Mouse (Mus musculus) frontal cortex, postnatal 14 days (tissue): ENCODE measurements around the gene Gm49396.
A peak's percentile ranks its signal among the peaks of the same experiment; 100 is the strongest.

Source experiments
- DNase-seq, 2 experiments: peaks; one replicate each; pipeline ENCODE4 v3.0.0; 2022; ENCODE audit warnings: low spot score in 2 of 2

Gene Gm49396

DNA sequence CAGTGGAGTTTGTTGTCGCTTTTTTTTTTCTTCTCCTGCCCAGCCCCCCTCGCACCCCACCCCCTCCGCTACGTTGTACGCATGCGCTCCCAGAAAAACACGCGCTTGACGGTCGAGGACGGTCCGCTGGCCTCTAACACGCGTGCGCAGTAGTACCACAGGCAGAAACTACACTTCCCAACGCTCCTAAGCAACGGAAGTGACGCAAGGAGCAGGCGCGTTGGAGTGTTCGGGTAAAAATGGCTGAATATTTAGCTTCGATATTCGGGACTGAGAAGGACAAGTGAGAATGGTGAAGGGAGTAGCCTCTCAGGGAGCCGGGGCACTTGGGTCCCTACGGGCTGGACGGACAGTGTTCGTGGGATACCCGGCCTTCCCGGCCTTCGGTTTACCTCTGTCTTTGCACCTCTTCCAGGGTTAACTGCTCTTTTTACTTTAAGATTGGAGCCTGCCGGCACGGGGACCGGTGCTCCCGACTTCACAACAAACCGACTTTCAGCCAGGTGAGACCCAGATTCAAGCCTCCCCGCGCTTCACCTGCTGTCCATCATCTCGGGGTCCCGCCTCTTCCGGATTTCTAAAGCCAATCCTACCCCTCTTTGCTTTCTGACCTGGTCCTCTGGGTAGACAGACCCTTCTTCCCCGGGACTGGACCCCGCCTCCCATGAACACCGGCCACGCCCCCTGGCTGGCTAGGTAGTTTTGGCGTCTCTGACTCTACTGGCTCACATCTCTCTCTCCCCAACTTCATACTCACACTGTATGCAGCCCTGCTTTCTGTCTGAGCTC, at the start of gene Gm49396, which contains the start of the genes U2af1l4 and Psenen:
TSS of gene Gm49396 (plus strand) at position 228 of the 789 bp plus-strand sequence.
TSS of gene U2af1l4 (plus strand) at position 185 of the 789 bp plus-strand sequence.
TSS of gene Psenen (minus strand) at position 511 of the 789 bp plus-strand sequence.
- DNase-seq: peak; percentile 89 to 92

DNA sequence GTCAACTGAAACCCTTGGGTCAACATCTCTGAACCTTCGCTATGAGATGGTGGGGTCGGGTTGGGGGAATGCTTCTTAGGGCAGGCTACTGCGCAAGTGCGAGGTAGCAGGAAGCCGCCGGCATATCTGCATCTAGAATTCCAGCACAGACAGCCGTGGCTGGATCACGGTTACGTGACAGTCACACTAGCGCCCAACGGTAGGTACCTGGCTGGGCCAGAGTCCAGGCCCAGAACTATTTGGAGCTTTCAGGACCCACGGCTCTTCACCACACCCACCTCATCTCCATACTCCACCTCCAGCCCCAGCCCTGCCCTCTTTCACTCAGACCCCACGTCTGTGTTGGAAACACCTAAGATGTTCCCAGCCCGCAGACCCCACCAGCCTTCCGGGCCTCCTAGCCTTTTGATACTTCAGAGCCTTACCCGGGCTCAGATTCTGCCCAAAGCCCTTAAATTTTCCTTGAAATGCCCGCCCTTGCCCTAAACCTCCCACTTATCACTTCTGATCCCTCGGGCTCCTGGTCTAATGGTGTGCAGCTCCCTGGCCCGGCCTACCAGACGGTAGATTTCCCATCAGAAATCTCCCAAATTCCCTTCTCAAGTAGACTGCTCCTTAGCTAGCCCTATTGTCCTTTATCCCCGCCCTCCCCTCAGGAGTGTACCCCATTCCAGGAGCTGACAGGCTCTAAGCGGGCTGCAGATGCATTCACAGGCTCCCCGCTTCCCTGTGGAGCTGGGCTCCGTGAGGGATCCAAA, 48.0 kb upstream of the Gm49396 start:
- no peak for DNase-seq

DNA sequence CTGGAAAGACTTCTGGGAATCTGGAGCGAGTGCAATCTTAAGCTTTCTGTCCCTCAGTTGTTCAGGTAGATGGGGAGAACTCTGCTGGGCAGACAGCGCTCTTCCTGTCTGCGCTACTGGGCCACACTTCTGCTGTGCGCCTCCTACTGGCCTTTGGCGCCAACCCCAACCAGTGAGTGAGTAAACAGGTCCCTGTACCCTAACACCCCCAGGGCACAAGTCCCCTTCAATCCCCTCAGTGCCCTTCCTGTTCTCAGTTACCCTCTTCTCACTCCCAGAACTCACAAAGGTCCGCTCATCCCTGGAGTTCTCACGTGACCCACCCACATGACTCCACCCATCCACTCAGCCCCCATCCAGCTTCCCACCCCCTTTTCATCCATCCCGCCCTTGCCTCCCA, 44.8 kb upstream of the Gm49396 start:
- no peak for DNase-seq

DNA sequence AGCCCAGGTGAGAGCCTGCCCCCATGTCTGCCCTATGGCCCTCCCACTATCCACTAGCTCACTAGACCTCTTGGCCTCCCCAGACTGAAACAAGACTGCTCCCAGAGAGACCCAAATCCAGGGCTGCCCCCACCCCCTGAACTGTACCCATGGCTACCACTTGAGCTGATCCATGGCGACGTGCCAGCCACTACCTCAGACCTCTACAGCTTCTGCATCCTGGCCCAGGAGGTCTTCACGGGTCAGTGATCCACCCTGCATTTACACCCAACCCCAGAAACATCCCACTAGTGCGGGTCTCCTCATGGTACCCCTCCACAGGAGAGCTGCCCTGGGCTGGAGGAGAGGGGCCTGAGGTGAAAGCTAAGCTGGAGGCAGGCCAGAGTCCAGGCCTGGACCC, 42.7 kb upstream of the Gm49396 start:
- DNase-seq: no peak

DNA sequence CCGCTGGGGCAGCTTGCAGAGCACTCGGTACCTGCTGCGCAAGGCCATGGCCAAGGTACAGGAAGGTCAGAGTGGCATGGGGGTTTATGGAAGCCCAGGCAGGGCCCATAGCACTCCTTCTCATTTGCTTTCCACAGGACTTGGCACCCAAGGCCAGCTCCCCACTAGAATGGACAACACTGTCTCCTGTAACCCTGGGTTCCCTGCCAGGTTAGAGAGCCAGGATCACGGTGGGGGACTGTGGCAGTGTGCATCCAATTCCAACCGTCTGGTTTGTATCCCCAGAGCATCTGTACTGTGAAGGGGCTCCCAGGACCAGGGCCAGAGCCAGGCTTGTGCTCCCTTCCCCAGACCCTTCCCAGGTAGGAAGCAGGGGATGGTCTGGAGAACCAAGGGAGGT, 42.3 kb upstream of the Gm49396 start:
- no peak for DNase-seq

DNA sequence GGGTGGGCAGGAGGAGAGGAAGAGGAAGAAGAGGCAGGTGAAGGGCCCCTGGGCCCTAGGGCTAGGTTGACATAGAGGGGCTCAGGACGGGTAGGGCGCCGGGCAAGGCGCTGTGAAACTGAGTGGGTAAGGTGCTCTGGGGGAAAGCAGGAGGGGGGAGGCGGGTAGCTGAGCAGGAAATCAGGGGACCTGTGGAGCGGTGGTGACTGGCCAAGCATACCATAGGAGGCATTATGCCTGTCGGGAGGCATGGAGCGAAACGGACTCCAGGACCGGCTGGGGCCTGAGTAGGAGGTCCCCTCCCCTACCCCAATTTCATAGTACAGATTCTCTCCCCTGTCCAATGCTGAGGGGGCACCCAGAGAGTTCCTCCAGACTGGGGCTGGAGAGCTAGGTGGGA, 40.3 kb upstream of the Gm49396 start:
- DNase-seq: no peak

DNA sequence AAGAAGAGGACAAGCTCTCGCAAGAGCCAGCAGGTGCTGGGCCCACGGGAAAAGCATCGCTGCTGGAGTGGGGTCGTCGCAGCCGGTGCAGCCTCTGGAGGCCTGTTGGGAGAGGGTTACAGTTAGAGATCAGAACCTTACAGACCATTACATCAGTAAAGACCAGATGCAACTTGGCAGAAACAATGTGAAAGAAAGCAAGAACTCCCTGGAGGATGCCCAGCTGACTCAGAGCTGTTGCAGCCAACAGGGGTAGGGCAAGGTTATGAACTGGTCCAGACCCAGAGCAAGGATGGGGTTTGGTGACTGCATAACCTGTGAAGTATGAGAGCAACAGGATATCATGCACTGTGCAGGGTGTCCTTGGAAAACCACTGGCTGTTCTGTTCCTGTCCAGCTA, 38.7 kb upstream of the Gm49396 start:
- no peak for DNase-seq

DNA sequence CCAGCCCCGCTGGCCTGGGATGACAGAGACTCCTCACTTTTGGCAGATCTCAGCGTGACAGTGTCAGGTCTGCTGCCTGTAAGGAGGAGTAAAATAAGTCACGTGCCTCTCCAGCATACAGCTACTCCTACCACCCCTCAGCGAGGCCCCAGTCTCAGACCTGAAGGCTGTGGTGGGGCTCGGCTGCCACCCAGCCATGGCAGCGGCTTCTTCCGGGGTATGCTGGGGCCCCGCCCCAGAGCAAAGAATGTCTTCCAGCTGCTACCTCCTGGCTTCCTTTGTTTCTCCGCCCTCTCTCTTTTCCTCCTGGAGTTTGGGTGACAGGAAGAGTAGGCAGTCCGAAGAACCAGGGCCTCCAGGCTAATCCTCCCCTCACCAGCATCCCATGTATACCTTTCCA, 37.2 kb upstream of the Gm49396 start:
- DNase-seq: no peak

DNA sequence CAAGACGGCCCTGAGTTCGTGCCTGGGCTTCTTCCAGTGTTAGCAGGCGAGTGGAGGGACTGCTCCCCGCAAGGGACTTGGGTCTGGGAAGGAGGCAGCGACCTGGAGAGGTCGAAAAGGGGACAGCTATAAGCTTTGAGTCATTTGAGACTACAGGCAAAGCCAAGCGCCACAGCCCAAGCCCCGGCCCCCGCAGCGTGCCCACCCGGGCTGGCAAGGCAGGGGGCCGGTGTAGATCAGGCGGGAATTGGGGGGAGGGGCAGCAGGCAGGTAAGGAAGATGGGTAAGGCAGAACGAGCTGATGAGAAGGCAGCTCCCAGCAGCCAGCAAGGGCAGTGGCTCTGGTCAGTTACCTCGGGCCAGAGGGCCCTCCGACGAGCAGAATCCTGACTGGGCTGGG, 36.7 kb upstream of the Gm49396 start:
- no peak for DNase-seq

DNA sequence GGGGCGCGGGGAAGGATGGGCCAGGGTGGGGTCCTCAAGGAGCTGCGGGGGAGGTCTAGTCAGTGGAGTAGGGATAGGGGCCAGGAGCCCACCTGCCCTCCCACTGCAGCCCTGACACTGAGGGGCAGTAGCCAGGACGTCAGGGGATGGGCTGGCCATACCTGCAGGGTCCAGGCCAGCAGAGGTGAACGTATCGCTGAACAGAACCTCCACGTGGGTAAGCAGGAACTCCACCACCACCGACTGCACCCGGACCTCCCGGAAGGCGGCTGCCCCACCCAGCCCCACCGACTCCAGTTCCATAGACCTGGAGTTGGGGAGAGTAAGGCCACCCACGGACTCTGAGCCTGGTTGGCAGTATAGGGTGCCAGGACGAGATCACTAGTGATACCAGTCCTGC, 36.2 kb upstream of the Gm49396 start:
- DNase-seq: no peak

DNA sequence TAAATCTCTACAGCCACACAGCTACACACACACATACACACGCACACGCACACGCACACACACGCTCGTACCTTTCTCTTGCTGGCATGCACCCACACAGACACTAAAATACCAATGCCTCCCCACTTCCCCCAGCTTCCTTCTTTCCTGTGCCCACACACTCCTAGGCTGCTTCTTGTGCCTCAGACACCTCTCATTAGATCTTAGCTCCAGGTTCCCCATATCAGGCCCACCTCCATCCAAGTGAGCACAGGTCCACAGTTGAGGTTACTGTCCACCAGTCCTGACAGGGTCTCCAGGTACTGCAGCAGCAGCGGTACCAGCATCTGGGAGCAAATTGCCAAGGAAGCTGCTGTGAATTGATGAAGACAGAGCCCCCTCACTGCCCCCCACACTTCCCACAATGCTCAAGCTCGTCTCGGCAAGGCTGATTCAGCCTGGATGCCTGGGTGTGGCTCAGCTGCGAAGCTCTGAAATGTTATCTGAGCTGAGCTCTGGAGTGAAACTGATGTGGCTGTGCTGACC, 31.8 kb upstream of the Gm49396 start:
- peak; percentile 50 to 64 for DNase-seq

DNA sequence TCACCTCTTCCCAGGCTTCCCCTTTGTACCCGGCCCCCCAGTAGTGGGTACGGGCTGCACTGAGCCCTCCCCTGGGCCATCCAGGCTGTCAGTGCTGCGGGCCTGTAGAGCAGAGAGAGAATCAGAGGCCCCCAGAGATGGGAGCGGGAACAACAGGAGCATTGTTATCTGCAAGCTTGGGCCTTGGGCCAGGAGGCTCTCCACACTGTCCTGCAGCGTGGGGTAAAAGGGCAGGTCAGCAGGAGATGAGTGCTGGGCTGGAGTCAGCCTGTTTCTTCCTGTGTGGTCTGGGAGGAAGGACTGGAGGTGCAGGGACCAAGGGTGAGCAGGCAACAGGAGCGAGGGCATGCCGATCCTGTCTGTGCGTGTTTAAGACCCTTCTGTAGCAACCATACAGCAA, 30.2 kb upstream of the Gm49396 start:
- DNase-seq: no peak

DNA sequence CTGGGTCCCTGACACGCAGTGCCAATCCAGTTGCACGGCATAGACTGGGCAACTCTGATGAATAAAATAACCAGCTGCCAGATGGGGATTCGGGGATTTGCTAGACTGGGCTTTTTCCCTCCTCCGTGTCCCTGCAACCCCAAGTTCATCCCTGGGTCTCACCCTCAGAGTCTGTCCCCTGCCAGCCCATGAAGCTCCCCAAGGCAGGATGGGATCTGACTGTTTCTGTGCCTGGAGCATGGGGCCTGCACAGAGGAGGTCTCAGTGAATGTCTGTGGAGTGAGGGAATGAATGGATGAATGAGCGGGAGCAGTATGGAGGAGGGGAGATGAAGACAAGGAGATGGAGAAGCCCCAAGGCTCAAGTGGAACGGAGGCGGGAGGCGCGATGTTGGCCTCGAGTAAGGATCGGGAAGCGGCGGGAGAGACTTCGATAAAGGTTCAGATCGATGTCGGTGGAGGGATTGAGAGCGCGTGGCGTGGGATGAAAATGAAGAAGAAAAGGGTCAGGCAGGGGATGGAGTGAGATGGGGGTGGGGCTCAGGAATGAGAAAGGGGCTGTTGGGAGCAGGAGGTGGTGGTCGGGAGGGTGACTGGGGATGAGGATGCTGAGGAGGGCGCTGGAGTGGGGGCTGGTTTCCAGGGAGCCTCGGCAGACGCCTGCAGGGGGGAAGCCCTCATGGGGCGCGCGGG, 29.1 kb upstream of the Gm49396 start:
- no peak for DNase-seq

DNA sequence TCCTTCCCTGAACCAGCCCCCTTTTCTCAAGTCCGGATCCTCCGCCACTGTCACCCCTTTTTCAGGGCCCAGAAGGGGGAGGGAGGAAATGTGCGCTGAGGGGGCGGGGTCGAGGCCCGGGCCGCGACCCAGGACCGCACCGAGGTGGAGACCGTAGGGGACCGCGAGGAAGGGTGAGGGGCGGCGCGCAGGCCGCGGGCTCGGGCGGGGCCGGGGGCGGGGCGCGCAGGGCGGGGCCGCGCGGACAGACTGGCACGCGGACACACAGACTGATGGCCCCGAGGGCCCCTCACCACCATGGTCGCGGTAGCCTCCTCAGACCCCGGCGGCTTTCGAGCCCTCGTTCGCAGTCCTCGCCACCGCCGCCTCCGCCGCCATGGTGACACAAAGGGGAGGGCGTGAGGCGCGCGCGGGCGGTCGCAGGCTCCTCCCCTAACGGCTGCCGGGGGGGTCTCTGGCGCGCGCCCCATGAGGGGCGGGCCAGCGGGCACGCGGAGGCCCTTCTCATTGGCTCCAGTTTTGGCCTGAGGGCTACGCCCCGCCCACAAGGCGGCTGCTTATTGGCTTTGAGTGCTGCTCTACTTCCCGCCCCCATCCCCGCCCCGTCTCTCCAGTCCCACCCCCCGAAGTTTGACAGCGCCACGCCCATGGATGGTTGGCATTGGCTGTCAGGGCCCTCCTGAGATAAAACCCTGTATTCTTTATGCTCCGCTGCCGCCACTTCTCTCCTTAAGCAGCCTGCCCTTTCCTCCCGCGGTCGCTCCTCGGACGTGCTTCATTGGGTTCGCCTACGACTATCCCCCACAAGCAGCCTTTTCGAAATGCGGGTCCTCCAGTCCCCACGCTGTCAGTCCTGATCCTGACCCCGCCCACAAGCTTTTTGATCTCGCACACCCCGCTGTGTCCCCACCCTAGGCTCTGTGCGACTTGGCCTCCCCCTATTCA, 28.2 kb upstream of the Gm49396 start, which contains the start of gene Arhgap33:
TSS of gene Arhgap33 (minus strand) at position 428 of the 945 bp plus-strand sequence.
- peak; percentile 95 to 96 for DNase-seq

DNA sequence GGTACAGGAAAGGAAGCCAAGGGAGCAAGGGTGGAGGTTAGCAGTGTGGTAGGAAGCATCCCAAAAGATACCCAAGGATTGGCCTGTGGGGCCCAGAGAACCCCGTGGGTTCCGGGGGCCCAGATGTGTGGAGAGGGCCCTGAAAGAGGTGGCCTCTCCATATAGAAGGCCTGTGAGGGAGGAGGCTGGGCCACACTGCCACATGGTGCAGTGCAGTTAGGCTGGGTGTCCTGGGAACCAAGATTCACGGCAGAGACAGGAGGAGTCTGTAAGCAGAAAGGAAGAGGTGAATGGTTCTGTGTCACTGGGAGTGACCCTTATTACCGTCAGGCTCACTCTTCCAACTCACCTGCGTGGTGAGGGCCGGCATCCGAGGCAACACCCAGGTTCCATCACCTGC, 22.6 kb upstream of the Gm49396 start:
- no peak for DNase-seq

DNA sequence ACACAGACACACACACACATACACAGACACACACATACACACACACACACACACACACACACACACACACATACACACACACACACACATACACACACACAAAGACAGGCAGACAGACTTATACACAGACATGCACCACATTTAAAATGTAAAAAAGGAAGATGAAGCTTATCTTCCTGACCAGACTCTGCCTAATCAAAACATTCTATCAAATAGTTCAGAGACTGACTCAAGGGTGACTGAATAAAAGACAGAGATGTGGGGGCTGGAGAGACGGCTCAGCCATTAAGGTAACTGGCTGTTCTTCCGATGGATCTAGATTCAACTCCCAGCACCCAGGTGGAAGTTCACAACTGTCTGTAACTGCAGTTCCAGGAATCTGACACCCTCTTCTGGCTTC, 18.8 kb upstream of the Gm49396 start:
- no peak for DNase-seq

DNA sequence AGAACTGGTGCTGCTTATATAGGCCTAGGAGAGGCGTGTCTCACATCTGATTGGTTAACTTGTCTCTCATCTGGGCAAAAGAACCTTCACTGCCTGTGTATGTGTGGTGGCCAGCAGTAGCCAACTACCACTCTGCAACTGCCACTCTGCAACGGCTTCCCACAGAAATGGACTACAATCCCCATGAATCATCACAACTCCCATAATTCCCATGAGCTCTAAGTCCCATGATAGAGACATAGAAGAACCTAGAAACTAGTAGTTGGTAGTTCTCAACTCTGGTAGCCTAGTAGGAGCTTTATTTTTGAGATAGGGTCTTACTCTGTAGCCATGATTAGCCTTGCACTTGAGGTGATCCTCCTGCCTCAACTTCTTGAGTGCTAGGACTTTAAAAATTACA, 13.3 kb upstream of the Gm49396 start:
- no peak for DNase-seq

DNA sequence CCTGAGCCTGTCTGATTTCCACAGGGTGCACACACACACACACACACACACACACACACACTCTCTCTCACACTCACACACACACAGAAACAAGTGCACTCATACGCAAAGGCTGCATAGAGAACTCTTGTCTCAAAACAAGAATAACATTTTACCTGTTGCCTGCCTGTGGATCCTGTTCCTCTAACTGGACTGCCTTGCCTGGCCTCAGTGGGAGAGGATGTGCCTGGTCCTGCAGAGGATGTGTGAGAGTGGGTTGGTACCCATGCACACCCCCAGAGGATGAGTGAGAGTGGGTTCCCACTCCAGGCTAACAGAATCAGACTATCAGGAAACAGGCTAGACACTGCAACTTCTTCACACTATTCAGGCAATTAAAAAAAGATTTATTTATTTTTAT, 12.5 kb upstream of the Gm49396 start:
- no peak for DNase-seq

DNA sequence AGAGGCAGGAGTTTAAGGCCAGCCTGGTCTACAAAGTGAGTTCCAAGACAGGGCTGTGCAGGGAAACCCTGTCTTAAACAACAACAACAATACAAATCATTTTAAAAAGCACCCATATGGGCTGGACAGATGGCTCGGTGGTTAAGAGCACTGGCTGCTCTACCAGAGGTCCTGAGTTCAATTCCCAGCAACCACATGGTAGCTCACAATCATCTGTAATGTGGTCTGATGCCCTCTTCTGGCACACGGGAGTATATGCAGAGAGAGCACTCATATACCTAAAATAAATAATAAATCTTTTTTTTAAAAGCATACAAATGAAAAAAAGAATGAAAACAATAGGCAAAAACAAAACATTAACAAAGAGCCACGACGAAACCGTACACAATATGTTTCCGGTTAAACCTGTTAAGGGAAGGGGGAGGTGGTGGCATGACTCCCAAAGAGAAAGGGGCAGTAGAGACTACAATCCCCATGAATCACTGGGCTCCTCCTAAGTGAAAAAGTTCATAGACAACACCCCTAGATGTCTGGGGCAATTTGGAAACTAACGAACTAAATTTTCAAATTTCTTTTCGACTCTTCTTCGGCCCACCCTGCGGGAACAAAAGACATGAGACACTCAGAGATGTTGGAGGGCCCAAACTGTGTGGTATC, 11.6 kb upstream of the Gm49396 start:
- no peak for DNase-seq
